Mouse (Mus musculus): ENCODE measurements around the gene Rsph3b. TPM values are rescaled to one million over a fixed set of nuclear protein-coding genes. Genes with fewer than 3 reads are reported as not detected.
A peak's percentile ranks its signal among the peaks of the same experiment; 100 is the strongest.

The Rsph3b gene
- total RNA-seq, 2 experiments from 2014 or later, result 41.9 to 45.7 TPM

- DNase-seq, result no peak
Measured at GRCm38 (mm10) chr17:6864869-6865268, 83.6 kb downstream of the Rsph3b start.

- DNase-seq, result no peak
Measured at GRCm38 (mm10) chr17:6863521-6863920, 85.0 kb downstream of the Rsph3b start.

- DNase-seq, result peak; percentile 12
Measured at GRCm38 (mm10) chr17:6862040-6862780, 86.3 kb downstream of the Rsph3b start.

GRCm38 (mm10) chr17:6861181-6862039, 87.1 kb downstream of the Rsph3b start:
- DNase-seq, result peak; percentile 55

- peak; percentile 15 for DNase-seq
Measured at GRCm38 (mm10) chr17:6860491-6860897, 88.0 kb downstream of the Rsph3b start.

- no peak for DNase-seq
Measured at GRCm38 (mm10) chr17:6860067-6860466, 88.4 kb downstream of the Rsph3b start.

Small RNA genes lying within 50 kb of the gene (microRNA-seq; reads per million reads assigned to microRNA genes)
- gene Mir692-1, result not detected

Other genes with a start within 250 kb of the Rsph3b start
- 10 to 100 TPM; 18.2 to 21.2 TPM for gene Ezr, start 165.9 kb downstream of the Rsph3b start, total RNA-seq (2021)
- 10 to 100 TPM; 11.0 to 17.0 TPM for gene Tagap1, start 12.5 kb upstream of the Rsph3b start, total RNA-seq (2021)
- gene Rnaset2b, start 22.0 kb upstream of the Rsph3b start, total RNA-seq (2021), result 100 to 1,000 TPM; 295 to 316 TPM
- gene Gm49721, start 30.2 kb upstream of the Rsph3b start, total RNA-seq (2021), result under 1 TPM in 1 of 2 experiments, not detected in 1; 0.55 TPM
- gene Gm1604a, start 76.9 kb upstream of the Rsph3b start, total RNA-seq (2021), result not detected
- gene Rps6ka2, start 221.4 kb upstream of the Rsph3b start, total RNA-seq (2021), result 10 to 100 TPM; 12.9 to 23.2 TPM